Mouse (Mus musculus): ENCODE measurements around the gene Tanc1. TPM values are rescaled to one million over a fixed set of nuclear protein-coding genes. Genes with fewer than 3 reads are reported as not detected.

The Tanc1 gene
- polyA plus RNA-seq, 1 experiment from 2014 or later: 8.5 TPM

DNA sequence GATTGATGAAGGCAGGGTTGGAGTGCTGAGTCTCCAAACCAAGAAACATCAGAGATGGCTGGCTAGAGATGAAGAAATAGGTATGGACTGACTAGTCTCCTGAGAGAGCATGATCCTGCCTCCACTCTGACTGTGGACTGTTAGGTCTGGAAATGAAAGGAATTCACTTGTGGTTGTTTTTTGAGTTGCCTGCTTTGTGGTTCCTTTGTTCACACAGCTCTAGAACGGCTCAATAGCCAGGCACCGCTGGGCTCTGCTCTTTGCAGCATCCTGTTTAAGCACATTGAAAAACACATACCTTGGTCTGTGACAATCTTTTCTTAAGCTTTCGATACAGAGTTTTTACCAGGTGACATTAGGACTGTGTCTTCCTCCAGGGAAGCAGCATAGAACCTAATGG is 104.6 kb downstream of the Tanc1 start:
- Histone ChIP-seq H3K4me2 (no peak overlapping the region), H3K4me1 (replicated peaks) (peaks cover 15% of the 10 kb centered on the region), H3K36me3 (no peaks in the 10 kb centered on the region), H3K27me3 (no peaks in the 10 kb centered on the region), H3K9ac (no peak overlapping the region), H3K4me3 (no peak overlapping the region), H3K27ac (replicated peaks) (no peak overlapping the region), H3K9me3 (no peaks in the 10 kb centered on the region)
- no peak for ATAC-seq (ENCODE audit: low FRiP score, low read depth)
- WGBS: 68% methylated on average over 3 of the region's 3 CpGs

DNA sequence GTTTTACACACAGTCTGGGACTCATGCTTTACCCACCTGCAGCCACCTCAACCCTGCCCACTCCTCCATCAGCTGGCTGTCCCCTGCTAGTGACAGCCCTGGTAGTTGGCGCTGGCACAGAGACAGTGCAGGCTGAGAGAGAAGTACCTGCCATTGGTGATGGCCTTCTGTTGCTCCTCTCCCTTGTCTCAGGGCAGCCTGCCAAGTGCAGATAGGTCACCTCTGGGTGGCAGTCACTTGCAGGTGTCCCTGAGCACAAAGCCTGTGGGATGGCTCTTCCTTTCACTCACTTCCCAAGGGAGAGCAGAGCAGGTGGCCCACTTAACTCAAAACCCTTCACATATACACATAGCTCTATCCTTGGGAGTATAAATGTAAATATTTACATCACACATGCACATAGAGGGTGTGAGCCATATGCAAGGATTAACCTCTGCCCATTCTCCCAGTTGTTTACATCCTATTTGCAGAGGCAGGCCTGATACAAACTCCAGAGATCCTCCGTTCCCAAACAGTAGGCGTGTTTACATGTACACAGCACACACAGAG is 106.0 kb downstream of the Tanc1 start:
- no peaks in the 10 kb centered on the region for H3K36me3 ChIP-seq
- ATAC-seq (ENCODE audit: low FRiP score, low read depth): no peak
- no peak overlapping the region for H3K9ac ChIP-seq
- WGBS: 89% methylated on average over 3 of the region's 3 CpGs
- H3K4me2 ChIP-seq: no peak overlapping the region
- H3K9me3 ChIP-seq: no peaks in the 10 kb centered on the region
- H3K27me3 ChIP-seq: no peaks in the 10 kb centered on the region
- peaks cover 19% of the 10 kb centered on the region for H3K4me1 ChIP-seq (replicated peaks)
- H3K27ac ChIP-seq (replicated peaks): no peak overlapping the region
- no peak overlapping the region for H3K4me3 ChIP-seq

DNA sequence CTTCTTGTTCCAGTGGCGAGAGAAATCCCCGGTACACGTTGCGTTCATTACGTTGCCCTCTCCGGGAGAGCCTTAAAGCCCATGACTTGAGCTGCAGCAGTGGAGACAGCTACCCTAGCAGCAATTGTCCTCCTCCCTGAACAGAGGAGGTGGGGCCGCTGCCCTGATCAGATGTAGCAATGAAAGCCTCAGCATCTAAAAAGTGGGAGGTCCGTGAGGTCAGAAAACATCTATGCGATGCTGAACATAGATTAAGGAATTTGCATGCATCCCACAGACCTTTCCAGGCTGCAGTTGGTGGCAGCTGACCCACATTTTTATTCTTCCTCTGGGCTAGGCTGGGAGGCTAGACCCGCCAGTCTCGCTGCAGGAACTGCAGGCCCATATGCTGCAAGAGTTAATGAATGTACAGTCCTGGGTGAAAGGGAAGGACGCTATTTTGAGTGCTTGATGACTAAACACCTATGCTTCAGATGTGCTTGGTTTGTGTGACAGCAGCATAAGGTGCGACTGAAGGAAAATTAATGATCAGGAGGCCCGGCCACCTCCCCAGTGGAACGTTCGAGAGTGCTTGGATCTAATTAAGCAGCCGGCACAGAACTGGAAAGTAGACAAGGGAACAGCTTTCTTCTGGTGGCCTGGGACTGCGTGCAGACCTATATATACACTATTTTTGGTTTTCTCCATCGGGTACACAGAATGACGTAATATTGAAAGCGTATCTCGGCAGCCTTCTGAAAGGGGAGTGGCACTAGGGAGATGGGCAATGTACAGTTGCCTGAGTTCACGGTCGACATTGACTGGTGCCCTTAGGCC is 107.0 kb downstream of the Tanc1 start:
- Histone ChIP-seq H3K4me3 (no peak overlapping the region), H3K4me2 (no peak overlapping the region), H3K27me3 (no peaks in the 10 kb centered on the region), H3K27ac (replicated peaks) (peak overlapping the region; percentile 28; the same call in 1 of the 2 replicates), H3K9me3 (no peaks in the 10 kb centered on the region), H3K4me1 (replicated peaks) (peaks cover 19% of the 10 kb centered on the region), H3K36me3 (no peaks in the 10 kb centered on the region), H3K9ac (no peak overlapping the region)
- no peak for ATAC-seq (ENCODE audit: low FRiP score, low read depth)
- WGBS: 52% methylated on average over 24 of the region's 24 CpGs

DNA sequence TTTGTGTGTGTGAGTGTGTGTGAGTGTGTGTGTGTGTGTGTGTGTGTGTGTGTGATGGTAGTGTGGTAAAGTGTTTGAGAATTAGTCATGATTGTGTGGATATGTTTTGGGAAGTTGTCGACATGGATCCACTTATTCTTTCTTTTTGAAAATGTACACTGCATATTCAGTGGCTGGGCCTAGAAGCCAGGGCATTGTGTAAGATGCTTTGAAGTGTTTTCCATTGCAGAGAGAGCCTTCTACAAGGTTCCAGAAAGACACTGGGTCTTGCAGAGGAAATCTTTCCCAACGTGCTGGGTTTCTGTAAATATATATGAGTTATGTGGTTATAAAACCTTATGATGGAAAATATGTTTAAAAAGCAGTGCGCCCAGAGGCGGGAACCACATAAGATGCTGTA is 108.0 kb downstream of the Tanc1 start:
- no peak for ATAC-seq (ENCODE audit: low FRiP score, low read depth)
- Histone ChIP-seq H3K36me3 (no peaks in the 10 kb centered on the region), H3K9ac (no peak overlapping the region), H3K4me1 (replicated peaks) (peaks cover 19% of the 10 kb centered on the region), H3K27me3 (no peaks in the 10 kb centered on the region), H3K27ac (replicated peaks) (no peak overlapping the region), H3K4me2 (no peak overlapping the region), H3K4me3 (no peak overlapping the region), H3K9me3 (no peaks in the 10 kb centered on the region)
- 82% methylated on average over 4 of the region's 4 CpGs for WGBS

DNA sequence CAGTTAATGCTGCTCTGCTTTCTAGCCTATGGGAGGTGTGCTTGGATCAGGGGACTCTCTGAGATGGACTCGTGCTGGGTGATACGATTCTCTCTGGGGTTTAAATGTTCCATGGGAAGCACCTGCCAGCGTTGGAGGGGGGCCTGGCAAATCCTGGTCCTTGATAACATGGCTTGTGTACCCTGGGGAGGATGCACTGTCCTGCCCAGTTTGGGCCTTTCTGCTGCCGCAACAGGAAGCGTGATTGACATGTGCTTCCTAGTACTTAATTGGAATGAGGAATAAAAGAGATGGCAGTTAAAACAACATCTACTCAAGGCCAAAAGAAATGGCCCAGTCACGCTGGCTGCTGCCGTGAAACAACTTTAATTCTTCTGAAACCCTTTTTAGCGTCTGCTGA is 109.3 kb downstream of the Tanc1 start:
- H3K27me3 ChIP-seq: no peaks in the 10 kb centered on the region
- no peak overlapping the region for H3K27ac ChIP-seq (replicated peaks)
- no peak overlapping the region for H3K4me2 ChIP-seq
- H3K4me1 ChIP-seq (replicated peaks): peaks cover 25% of the 10 kb centered on the region
- WGBS: 32% methylated on average over 8 of the region's 8 CpGs
- no peak overlapping the region for H3K9ac ChIP-seq
- no peaks in the 10 kb centered on the region for H3K36me3 ChIP-seq
- no peaks in the 10 kb centered on the region for H3K9me3 ChIP-seq
- no peak overlapping the region for H3K4me3 ChIP-seq
- no peak for ATAC-seq (ENCODE audit: low FRiP score, low read depth)

DNA sequence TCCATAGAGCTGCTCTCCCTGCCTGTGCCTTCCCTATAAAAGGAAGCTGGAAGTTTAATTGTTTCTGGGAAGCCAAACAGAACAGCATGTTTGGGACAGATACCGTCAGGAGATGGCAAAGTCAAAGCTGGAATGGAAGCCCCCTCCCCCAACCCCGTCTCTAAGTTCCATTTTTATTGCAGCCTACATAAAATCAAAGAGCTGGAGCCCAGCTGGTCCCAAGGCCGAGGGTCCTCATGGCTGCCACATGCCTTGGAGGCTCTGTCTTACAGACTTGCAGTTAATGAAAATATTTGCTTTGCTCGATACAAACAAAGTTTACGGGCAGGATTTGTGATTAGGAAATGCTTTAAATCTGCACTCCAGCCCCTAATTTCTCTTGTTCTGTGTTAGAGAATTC is 109.9 kb downstream of the Tanc1 start:
- no peak overlapping the region for H3K4me3 ChIP-seq
- no peak for ATAC-seq (ENCODE audit: low FRiP score, low read depth)
- no peak overlapping the region for H3K4me2 ChIP-seq
- 58% methylated on average over 5 of the region's 5 CpGs for WGBS
- no peaks in the 10 kb centered on the region for H3K27me3 ChIP-seq
- no peaks in the 10 kb centered on the region for H3K9me3 ChIP-seq
- H3K36me3 ChIP-seq: no peaks in the 10 kb centered on the region
- no peak overlapping the region for H3K9ac ChIP-seq
- H3K27ac ChIP-seq (replicated peaks): no peak overlapping the region
- peaks cover 25% of the 10 kb centered on the region for H3K4me1 ChIP-seq (replicated peaks)

DNA sequence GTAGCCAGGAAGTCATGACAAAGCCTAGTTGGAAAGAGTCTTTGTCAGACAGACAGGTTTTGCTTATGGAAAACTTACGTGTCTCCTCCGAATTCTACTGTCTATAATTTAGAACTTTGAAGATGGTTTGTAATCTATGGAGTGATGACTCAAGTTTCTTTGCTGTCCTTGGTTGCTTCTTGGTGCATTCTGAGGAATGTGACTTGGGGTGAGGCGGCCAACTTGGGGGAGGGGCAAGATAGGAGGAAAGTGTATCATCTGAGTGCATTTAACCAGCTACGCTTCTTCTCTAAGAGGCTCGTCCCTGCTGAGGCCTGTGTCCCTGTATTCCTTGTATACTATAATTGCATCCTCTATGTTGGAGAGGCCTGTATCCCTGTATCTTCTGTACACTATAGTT is 111.5 kb downstream of the Tanc1 start:
- 93% methylated on average over 5 of the region's 5 CpGs for WGBS
- Histone ChIP-seq H3K27ac (replicated peaks) (no peak overlapping the region), H3K36me3 (no peaks in the 10 kb centered on the region), H3K4me2 (no peak overlapping the region), H3K9ac (no peak overlapping the region), H3K9me3 (no peaks in the 10 kb centered on the region), H3K27me3 (no peaks in the 10 kb centered on the region), H3K4me1 (replicated peaks) (peaks cover 25% of the 10 kb centered on the region), H3K4me3 (no peak overlapping the region)
- no peak for ATAC-seq (ENCODE audit: low FRiP score, low read depth)

DNA sequence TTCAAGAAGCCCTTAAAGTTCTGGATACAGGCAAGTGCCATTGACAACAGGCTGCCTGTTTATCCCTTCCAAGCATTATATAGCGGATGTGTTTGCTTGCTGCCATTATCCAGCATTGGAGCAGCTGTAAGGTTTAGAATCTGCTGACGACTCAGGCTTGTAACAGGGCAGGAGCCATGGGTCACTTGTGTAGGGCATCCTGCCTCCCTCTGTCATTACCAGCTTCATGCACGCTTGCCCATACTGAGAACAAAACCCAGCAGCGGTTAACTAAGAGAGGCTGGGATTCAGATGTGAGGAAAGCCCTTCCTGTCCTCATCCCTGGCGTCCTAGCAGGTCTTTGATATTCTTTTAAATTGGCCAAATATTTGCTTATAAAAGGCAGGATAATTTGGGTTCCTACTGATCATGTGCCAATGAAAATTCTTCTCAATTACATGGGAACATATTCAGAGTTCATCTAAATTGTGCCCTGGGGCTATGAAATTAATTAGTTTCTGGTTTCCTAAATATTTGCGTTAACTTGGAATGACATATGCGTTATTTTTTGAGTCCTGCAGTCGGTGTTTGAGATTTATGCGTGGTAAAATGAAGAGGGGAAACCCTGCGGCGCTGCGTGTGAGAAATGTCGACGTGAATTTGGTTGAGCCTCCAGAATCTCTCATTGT is 113.8 kb downstream of the Tanc1 start:
- no peak overlapping the region for H3K4me2 ChIP-seq
- H3K27ac ChIP-seq (replicated peaks): no peak overlapping the region
- peaks cover 17% of the 10 kb centered on the region for H3K4me1 ChIP-seq (replicated peaks)
- H3K9ac ChIP-seq: no peak overlapping the region
- H3K4me3 ChIP-seq: no peak overlapping the region
- ATAC-seq (ENCODE audit: low FRiP score, low read depth): no peak
- H3K36me3 ChIP-seq: no peaks in the 10 kb centered on the region
- H3K9me3 ChIP-seq: no peaks in the 10 kb centered on the region
- WGBS: 64% methylated on average over 14 of the region's 14 CpGs
- no peaks in the 10 kb centered on the region for H3K27me3 ChIP-seq

DNA sequence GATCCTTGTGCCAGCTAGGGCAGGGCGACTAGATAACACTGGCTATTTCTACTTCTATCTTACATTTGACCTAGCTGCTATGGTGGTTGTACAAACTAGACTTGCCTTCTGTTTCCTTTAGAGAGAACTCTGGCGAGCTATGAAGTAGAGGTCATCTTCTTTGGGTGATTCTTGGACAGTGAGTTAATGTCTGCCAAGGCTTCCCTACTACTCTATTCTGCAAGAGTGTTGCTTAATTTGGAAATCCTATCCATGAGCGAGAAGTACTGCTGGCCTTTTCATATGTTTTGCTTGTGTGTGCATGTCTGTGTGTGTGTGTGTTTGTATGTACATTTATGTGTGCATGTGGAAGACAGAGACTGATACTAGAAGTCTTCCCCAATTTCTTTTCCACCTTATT is 120.0 kb downstream of the Tanc1 start:
- H3K27ac ChIP-seq (replicated peaks): no peak overlapping the region
- no peak overlapping the region for H3K4me2 ChIP-seq
- no peaks in the 10 kb centered on the region for H3K27me3 ChIP-seq
- WGBS: 96% methylated on average over 3 of the region's 3 CpGs
- H3K36me3 ChIP-seq: no peaks in the 10 kb centered on the region
- H3K4me3 ChIP-seq: no peak overlapping the region
- H3K9ac ChIP-seq: no peak overlapping the region
- H3K9me3 ChIP-seq: no peaks in the 10 kb centered on the region
- ATAC-seq (ENCODE audit: low FRiP score, low read depth): no peak
- peaks cover 11% of the 10 kb centered on the region for H3K4me1 ChIP-seq (replicated peaks)

DNA sequence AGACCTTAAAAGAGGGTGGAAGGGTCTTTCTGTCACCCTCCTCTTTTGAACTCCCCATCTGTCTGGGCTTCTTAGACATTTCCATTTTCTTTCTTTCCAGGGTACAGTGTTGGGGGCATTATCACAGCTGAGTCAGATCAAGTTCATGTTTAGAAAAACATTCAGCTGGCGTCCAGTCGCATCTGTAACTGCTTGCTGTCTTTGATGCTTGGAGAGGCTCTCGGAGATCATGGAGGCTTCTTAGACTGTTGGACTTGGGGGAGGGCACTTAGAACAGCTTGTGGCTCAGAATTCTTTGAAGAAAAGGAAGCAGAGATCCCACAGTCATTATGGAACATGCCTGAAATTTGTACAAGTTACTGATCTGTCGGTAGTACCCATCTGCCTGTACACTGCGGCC is 121.6 kb downstream of the Tanc1 start:
- Histone ChIP-seq H3K9me3 (no peaks in the 10 kb centered on the region), H3K36me3 (no peaks in the 10 kb centered on the region), H3K27me3 (no peaks in the 10 kb centered on the region), H3K4me1 (replicated peaks) (peaks cover 21% of the 10 kb centered on the region), H3K9ac (no peak overlapping the region), H3K4me3 (no peak overlapping the region), H3K4me2 (no peak overlapping the region), H3K27ac (replicated peaks) (no peak overlapping the region)
- WGBS: 82% methylated on average over 5 of the region's 5 CpGs
- no peak for ATAC-seq (ENCODE audit: low FRiP score, low read depth)

DNA sequence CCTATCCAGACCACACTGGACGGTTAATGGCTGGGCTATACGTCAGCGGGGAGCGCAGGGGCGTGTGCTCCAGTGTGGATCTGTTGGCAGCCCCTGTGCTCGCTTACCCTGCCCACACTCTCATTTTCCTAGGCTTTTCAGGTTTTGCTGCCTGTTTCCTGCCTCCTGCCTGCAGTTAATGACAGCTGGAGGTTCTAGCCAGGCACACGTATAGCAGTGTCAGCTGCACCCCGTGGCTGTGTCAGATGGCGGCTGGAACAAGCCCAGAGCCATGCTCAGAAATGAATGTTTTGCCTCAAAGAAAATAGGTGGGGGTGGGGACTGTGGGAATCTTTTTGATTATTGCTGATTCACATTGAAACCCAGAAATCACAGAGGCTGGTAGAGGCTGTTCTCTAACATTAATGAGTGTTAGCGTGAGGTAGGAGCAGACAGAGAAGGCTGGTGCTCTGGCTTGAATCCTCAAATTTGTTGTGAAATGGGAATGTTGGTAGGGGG is 124.6 kb downstream of the Tanc1 start:
- peak overlapping the region; percentile 17 for H3K4me2 ChIP-seq
- 38% methylated on average over 10 of the region's 10 CpGs for WGBS
- no peaks in the 10 kb centered on the region for H3K9me3 ChIP-seq
- H3K27ac ChIP-seq (replicated peaks): peak overlapping the region; percentile 77
- no peak overlapping the region for H3K9ac ChIP-seq
- H3K4me1 ChIP-seq (replicated peaks): peaks cover 21% of the 10 kb centered on the region
- peak; percentile 84 for ATAC-seq (ENCODE audit: low FRiP score, low read depth)
- H3K4me3 ChIP-seq: no peak overlapping the region
- H3K36me3 ChIP-seq: no peaks in the 10 kb centered on the region
- no peaks in the 10 kb centered on the region for H3K27me3 ChIP-seq

DNA sequence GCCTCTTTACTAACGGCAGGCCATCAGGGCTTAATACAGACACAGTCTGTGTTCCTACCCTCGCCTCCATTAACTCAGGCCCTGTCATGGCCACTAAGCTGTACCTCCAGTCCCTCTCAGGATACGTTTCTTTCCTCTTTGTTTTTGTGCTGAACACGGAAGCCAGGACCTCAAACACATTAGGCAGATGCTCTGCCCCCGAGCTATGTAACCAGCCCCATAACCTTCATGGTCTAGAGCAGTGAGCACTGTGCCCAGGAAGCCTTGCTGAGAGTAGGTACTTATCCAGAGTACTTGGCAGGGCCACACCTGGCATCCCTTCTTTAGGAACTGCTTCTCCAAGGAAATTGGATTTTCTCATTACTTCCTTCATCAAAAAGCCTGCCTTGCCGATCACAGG is 125.5 kb downstream of the Tanc1 start:
- H3K9ac ChIP-seq: no peak overlapping the region
- H3K36me3 ChIP-seq: no peaks in the 10 kb centered on the region
- H3K9me3 ChIP-seq: no peaks in the 10 kb centered on the region
- ATAC-seq (ENCODE audit: low FRiP score, low read depth): no peak
- no peaks in the 10 kb centered on the region for H3K27me3 ChIP-seq
- H3K4me1 ChIP-seq (replicated peaks): peaks cover 21% of the 10 kb centered on the region
- peak overlapping the region; percentile 77; the same call in 1 of the 2 replicates for H3K27ac ChIP-seq (replicated peaks)
- H3K4me3 ChIP-seq: no peak overlapping the region
- WGBS: 79% methylated on average over 6 of the region's 6 CpGs
- no peak overlapping the region for H3K4me2 ChIP-seq
